In the genomic region with DNA sequence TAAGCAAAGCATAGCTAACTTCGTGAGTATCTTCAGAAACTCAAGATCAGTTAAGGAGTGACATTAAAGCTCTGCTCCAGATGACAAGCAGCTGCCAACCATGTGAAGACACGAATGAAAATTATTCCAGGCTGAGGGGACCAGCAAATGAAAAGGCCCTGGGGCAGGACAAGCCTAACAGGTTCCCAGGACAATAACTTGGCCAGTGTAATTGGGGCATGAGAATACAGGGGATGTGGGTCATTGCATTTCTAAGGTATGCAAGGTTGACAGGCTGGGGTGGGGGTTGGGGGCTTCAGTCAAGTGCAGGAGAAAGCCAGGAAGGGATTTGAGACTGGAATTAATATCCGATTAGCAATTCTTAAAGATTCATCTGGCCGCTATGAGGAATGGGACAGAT, we compare ENCODE assay signal across 24 mouse cellular contexts.
DNase-seq lines count a peak whose midpoint lies in the region; ATAC-seq lines count a peak whose summit lies in the region.
"Had no signal": no experiment of that assay in that cellular context is flagged by ENCODE, and none has a peak within 500 bp of the region (broad histone marks: within the 10 kb centered on the region; RNA-seq: fewer than 3 reads in every experiment).

No protein-coding gene starts in this region.

- peak; percentile 41 for DNase-seq in heart, embryonic 10.5 days (ENCODE audit: low spot score)
- DNase-seq in heart, postnatal 25 days (ENCODE audit: low spot score): no peak
- DNase-seq in midbrain, embryonic 14.5 days: peak; percentile 24
- peak; percentile 69 for DNase-seq in retina, postnatal 1 day
- DNase-seq in frontal cortex, postnatal 14 days (ENCODE audit: low spot score in 2 of 2): no peak
- DNase-seq: adrenal gland, adult 8-10 months; adrenal gland, postnatal 14 days; adrenal gland, postnatal 36 days; B cell, adult 2 months; cerebellum, adult 11-12 months; cerebellum, adult 2 months; cerebellum, adult 9-10 months; cerebellum, postnatal 10 days; cerebellum, postnatal 25 days had no signal

- no peak for ATAC-seq in midbrain, embryonic 14.5 days (ENCODE audit: low FRiP score, low TSS enrichment)
- ATAC-seq in midbrain, embryonic 16.5 days: no peak
- ATAC-seq: activated CD4-positive, CD25-positive, alpha-beta regulatory T cell, adult 4 months; CD4-positive, CD25-positive, alpha-beta regulatory T cell, adult 4 months; forebrain, embryonic 14.5 days; forebrain, embryonic 16.5 days; Patski had no signal

- intact Hi-C loops in heart, postnatal 25 days (cut with DNase I): no loop called here

- H3K27ac ChIP-seq in heart, embryonic 10.5 days: no peak overlapping the region
- no peak overlapping the region for H3K27ac ChIP-seq in midbrain, embryonic 14.5 days (replicated peaks; ENCODE audit: low read depth, low read length)
- H3K27ac ChIP-seq in midbrain, embryonic 16.5 days (ENCODE audit: low read length): no peak overlapping the region
- H3K27ac ChIP-seq: embryonic facial prominence, embryonic 10.5 days; embryonic facial prominence, embryonic 12.5 days had no signal

- H3K27me3 ChIP-seq in heart, embryonic 10.5 days (ENCODE audit: insufficient read depth, poor library complexity, severe bottlenecking): peaks cover 10% of the 10 kb centered on the region
- no peaks in the 10 kb centered on the region for H3K27me3 ChIP-seq in midbrain, embryonic 14.5 days (ENCODE audit: control insufficient read depth, insufficient read depth, low read length)
- no peaks in the 10 kb centered on the region for H3K27me3 ChIP-seq in midbrain, embryonic 16.5 days (ENCODE audit: control insufficient read depth, insufficient read depth, low read depth, low read length)
- H3K27me3 ChIP-seq: CH12.LX had no signal

- no peaks in the 10 kb centered on the region for H3K36me3 ChIP-seq in heart, embryonic 10.5 days
- H3K36me3 ChIP-seq in midbrain, embryonic 14.5 days (ENCODE audit: control insufficient read depth, insufficient read depth, low read length): no peaks in the 10 kb centered on the region
- no peaks in the 10 kb centered on the region for H3K36me3 ChIP-seq in midbrain, embryonic 16.5 days (ENCODE audit: control insufficient read depth, insufficient read depth, low read length)
- H3K36me3 ChIP-seq: embryonic facial prominence, embryonic 10.5 days; embryonic facial prominence, embryonic 12.5 days; G1E had no signal

- WGBS in heart, embryonic 10.5 days: 76% methylated on average over 4 of the region's 4 CpGs
- WGBS in midbrain, embryonic 14.5 days: 33% methylated on average over 4 of the region's 4 CpGs
- 47% methylated on average over 4 of the region's 4 CpGs for WGBS in midbrain, embryonic 16.5 days

- no peaks in the 10 kb centered on the region for H3K9me3 ChIP-seq in heart, embryonic 10.5 days
- no peaks in the 10 kb centered on the region for H3K9me3 ChIP-seq in midbrain, embryonic 14.5 days (ENCODE audit: control insufficient read depth, low read length)
- no peaks in the 10 kb centered on the region for H3K9me3 ChIP-seq in midbrain, embryonic 16.5 days (replicated peaks; ENCODE audit: control insufficient read depth, low read length, poor library complexity, severe bottlenecking)
- H3K9me3 ChIP-seq: embryonic facial prominence, embryonic 12.5 days had no signal

- no peak overlapping the region for H3K9ac ChIP-seq in midbrain, embryonic 14.5 days (replicated peaks; ENCODE audit: low read length)
- H3K9ac ChIP-seq in midbrain, embryonic 16.5 days (ENCODE audit: low read depth, low read length): no peak overlapping the region
- H3K9ac ChIP-seq: embryonic facial prominence, embryonic 12.5 days had no signal

- H3K4me3 ChIP-seq in heart, embryonic 10.5 days: no peak overlapping the region
- H3K4me3 ChIP-seq in midbrain, embryonic 14.5 days (replicated peaks; ENCODE audit: low read depth, low read length): no peak overlapping the region
- no peak overlapping the region for H3K4me3 ChIP-seq in midbrain, embryonic 16.5 days (ENCODE audit: low read depth, low read length)
- H3K4me3 ChIP-seq: embryonic facial prominence, embryonic 10.5 days; embryonic facial prominence, embryonic 12.5 days had no signal

- no peak overlapping the region for H3K4me2 ChIP-seq in midbrain, embryonic 14.5 days (ENCODE audit: low read length)
- H3K4me2 ChIP-seq in midbrain, embryonic 16.5 days (ENCODE audit: low read length): no peak overlapping the region
- H3K4me2 ChIP-seq: embryonic facial prominence, embryonic 12.5 days had no signal

- peaks cover 3% of the 10 kb centered on the region; the same call in 1 of the 2 replicates for H3K4me1 ChIP-seq in heart, embryonic 10.5 days
- H3K4me1 ChIP-seq in midbrain, embryonic 14.5 days (ENCODE audit: control insufficient read depth, insufficient read depth, low read length): peaks cover 9% of the 10 kb centered on the region; the same call in 1 of the 2 replicates
- peaks cover 9% of the 10 kb centered on the region; the same call in 1 of the 2 replicates for H3K4me1 ChIP-seq in midbrain, embryonic 16.5 days (ENCODE audit: control insufficient read depth, insufficient read depth, low read length)

Comparison
In these comparisons a context has a peak if more than half of its experiments do, and no peak if none do; other contexts are left out.
1. DNase-seq: peak in heart, embryonic 10.5 days (single experiment), midbrain, embryonic 14.5 days (single experiment) and retina, postnatal 1 day (single experiment); none in heart, postnatal 25 days (single experiment) and frontal cortex, postnatal 14 days (0 of 2).